Mouse (Mus musculus) CD4-positive, CD25-positive, alpha-beta regulatory T cell, adult 2 months (primary cell): Measurements from ENCODE around the gene Hoxa3.

ENCODE experiments used
- DNase-seq: peaks from one replicate; pipeline ENCODE4 v3.0.0-alpha.2; 2012; ENCODE audit warnings: low read depth, low spot score

Gene Hoxa3

GRCm38 (mm10) chr6:52246916-52247315 lies 33.8 kb upstream of the Hoxa3 start:
- no peak for DNase-seq

GRCm38 (mm10) chr6:52246403-52246803 lies 33.3 kb upstream of the Hoxa3 start:
- DNase-seq, result no peak

GRCm38 (mm10) chr6:52245757-52246142 lies 32.6 kb upstream of the Hoxa3 start, which contains the start of gene Hoxa11:
Hoxa11 (minus strand) TSS chr6:52245810.
- DNase-seq, result peak; percentile 43

GRCm38 (mm10) chr6:52245040-52245756 lies 32.1 kb upstream of the Hoxa3 start:
- peak; percentile 41 for DNase-seq

GRCm38 (mm10) chr6:52244471-52245039 lies 31.4 kb upstream of the Hoxa3 start:
- DNase-seq, result no peak

GRCm38 (mm10) chr6:52243681-52244121 lies 30.6 kb upstream of the Hoxa3 start:
- no peak for DNase-seq

- DNase-seq, result no peak
These were observed 29.7 kb upstream of the Hoxa3 start for GRCm38 (mm10) chr6:52242801-52243332.

- DNase-seq, result no peak
These were observed 28.0 kb upstream of the Hoxa3 start for GRCm38 (mm10) chr6:52241001-52241621.

GRCm38 (mm10) chr6:52240389-52241000 lies 27.4 kb upstream of the Hoxa3 start, which contains the start of gene Hoxa10:
Hoxa10 (minus strand) TSS chr6:52240854.
- peak; percentile 90 for DNase-seq

- no peak for DNase-seq
These were observed 26.7 kb upstream of the Hoxa3 start for GRCm38 (mm10) chr6:52239625-52240388.

- no peak for DNase-seq
These were observed 25.8 kb upstream of the Hoxa3 start for GRCm38 (mm10) chr6:52238976-52239375.

GRCm38 (mm10) chr6:52238155-52238545 lies 25.0 kb upstream of the Hoxa3 start:
- DNase-seq, result no peak

- DNase-seq, result no peak
These were observed 24.4 kb upstream of the Hoxa3 start for GRCm38 (mm10) chr6:52237346-52238154.

GRCm38 (mm10) chr6:52236806-52237205 lies 23.7 kb upstream of the Hoxa3 start:
- no peak for DNase-seq

GRCm38 (mm10) chr6:52235866-52236265 lies 22.7 kb upstream of the Hoxa3 start:
- DNase-seq, result no peak

GRCm38 (mm10) chr6:52235267-52235666 lies 22.1 kb upstream of the Hoxa3 start:
- no peak for DNase-seq

- DNase-seq, result no peak
These were observed 21.4 kb upstream of the Hoxa3 start for GRCm38 (mm10) chr6:52234428-52235140.

GRCm38 (mm10) chr6:52233546-52234427 lies 20.7 kb upstream of the Hoxa3 start:
- peak; percentile 51 for DNase-seq
